23 mouse cellular contexts compared by ENCODE assay signal in genomic region chr17:43133106-43133505, GRCm38 (mm10).
"Had no signal": no experiment of that assay in that cellular context is flagged by ENCODE, and none has a peak within 500 bp of the region (broad histone marks: within the 10 kb centered on the region; RNA-seq: fewer than 3 reads in every experiment).

No protein-coding gene starts in this region.

- H3K9ac ChIP-seq: limb, embryonic 13.5 days; liver, embryonic 12.5 days; liver, embryonic 15.5 days; lung, embryonic 15.5 days; midbrain, embryonic 12.5 days; midbrain, embryonic 15.5 days; neural tube, embryonic 12.5 days; neural tube, embryonic 15.5 days; stomach, embryonic 15.5 days had no signal

- H3K4me2 ChIP-seq: limb, embryonic 13.5 days; liver, embryonic 12.5 days; liver, embryonic 15.5 days; lung, embryonic 15.5 days; midbrain, embryonic 12.5 days; midbrain, embryonic 15.5 days; neural tube, embryonic 12.5 days; neural tube, embryonic 15.5 days; stomach, embryonic 15.5 days had no signal

- H3K36me3 ChIP-seq: limb, embryonic 10.5 days; limb, embryonic 13.5 days; liver, embryonic 12.5 days; liver, embryonic 15.5 days; lung, embryonic 15.5 days; midbrain, embryonic 12.5 days; midbrain, embryonic 15.5 days; neural tube, embryonic 12.5 days; neural tube, embryonic 15.5 days; stomach, embryonic 15.5 days had no signal

- H3K4me1 ChIP-seq: limb, embryonic 10.5 days; liver, embryonic 15.5 days; midbrain, embryonic 12.5 days; neural tube, embryonic 12.5 days had no signal

- H3K4me3 ChIP-seq: limb, embryonic 10.5 days; limb, embryonic 13.5 days; liver, embryonic 12.5 days; liver, embryonic 15.5 days; lung, embryonic 15.5 days; megakaryocyte, embryonic 14.5 days; midbrain, embryonic 12.5 days; midbrain, embryonic 15.5 days; neural tube, embryonic 12.5 days; neural tube, embryonic 15.5 days; stomach, embryonic 15.5 days had no signal

- ATAC-seq: liver, embryonic 12.5 days; midbrain, embryonic 15.5 days had no signal

- H3K27me3 ChIP-seq: limb, embryonic 13.5 days; liver, embryonic 12.5 days; liver, embryonic 15.5 days; lung, embryonic 15.5 days; midbrain, embryonic 12.5 days; midbrain, embryonic 15.5 days; neural tube, embryonic 12.5 days; neural tube, embryonic 15.5 days; stomach, embryonic 15.5 days had no signal

- H3K27ac ChIP-seq: limb, embryonic 10.5 days; limb, embryonic 13.5 days; liver, embryonic 12.5 days; liver, embryonic 15.5 days; lung, embryonic 15.5 days; midbrain, embryonic 12.5 days; midbrain, embryonic 15.5 days; neural tube, embryonic 12.5 days; neural tube, embryonic 15.5 days; stomach, embryonic 15.5 days had no signal

- DNase-seq: kidney, adult 9 months; kidney, postnatal 14 days; kidney, postnatal 4 days; liver; lung, adult 18-20 months; lung, postnatal 10 days; lung, postnatal 36 days; right cerebral cortex, adult 18-20 months; right cerebral cortex, postnatal 14 days; right cerebral cortex, postnatal 4 days; spleen, adult 18-20 months; thymus, postnatal 25 days had no signal

- H3K9me3 ChIP-seq: limb, embryonic 10.5 days; limb, embryonic 13.5 days; liver, embryonic 12.5 days; liver, embryonic 15.5 days; lung, embryonic 15.5 days; midbrain, embryonic 12.5 days; midbrain, embryonic 15.5 days; neural tube, embryonic 12.5 days; neural tube, embryonic 15.5 days; stomach, embryonic 15.5 days had no signal
